Mouse (Mus musculus) E14TG2a.4 (cell line): ENCODE data around the gene Ahcyl1.
"Not testable (repeated sequence)": the region's sequence is repeated elsewhere in the genome, so short reads cannot be mapped to it uniquely, and the experiment has no call there.

ENCODE experiments used
- H3K27me3 ChIP-seq: 2 replicates; pipeline ENCODE4 v1.6.1; 2014; ENCODE audit warnings: low read length, control low read depth; ENCODE audit not compliant: insufficient read depth
- H3K36me3 ChIP-seq: 2 replicates; pipeline ENCODE4 v1.6.1; 2014; ENCODE audit warnings: low read length, control low read depth; ENCODE audit not compliant: insufficient read depth
- H3K4me1 ChIP-seq: replicated peaks from 2 replicates; pipeline ENCODE4 v1.6.1; 2014; ENCODE audit warnings: low read depth, low read length, control low read depth
- H3K4me3 ChIP-seq: replicated peaks from 2 replicates; pipeline ENCODE4 v1.5.1; 2014; ENCODE audit warnings: mild to moderate bottlenecking, low read length
- H3K9me3 ChIP-seq: 2 replicates; pipeline ENCODE4 v1.6.1; 2014; ENCODE audit warnings: low read length, control low read depth
- CTCF ChIP-seq: conservative IDR thresholded peaks from 2 replicates; pipeline ENCODE4 v1.5.1; 2014; ENCODE audit warnings: low read length
- NANOG ChIP-seq: IDR thresholded peaks from 2 replicates; pipeline ENCODE4 v1.6.1; 2014; ENCODE audit warnings: borderline replicate concordance, low read length, mixed read lengths
- POU5F1 ChIP-seq: IDR thresholded peaks from 2 replicates; pipeline ENCODE4 v1.6.1; 2014; ENCODE audit warnings: low read length, borderline replicate concordance

Ahcyl1 gene

GRCm38 (mm10) chr3:107739456-107739855 lies 43.1 kb upstream of the Ahcyl1 start:
- no peak overlapping the region for H3K4me3 ChIP-seq
- TF ChIP-seq NANOG (no peak), CTCF (no peak), POU5F1 (no peak)
- peaks cover 39% of the 10 kb centered on the region for H3K4me1 ChIP-seq
- no peaks in the 10 kb centered on the region for H3K9me3 ChIP-seq
- H3K36me3 ChIP-seq = no peaks in the 10 kb centered on the region
- H3K27me3 ChIP-seq = peaks cover 5% of the 10 kb centered on the region; the same call in 1 of the 2 replicates

- no peaks in the 10 kb centered on the region for H3K9me3 ChIP-seq
- TF ChIP-seq CTCF (no peak), NANOG (no peak), POU5F1 (no peak)
- H3K27me3 ChIP-seq = peaks cover 5% of the 10 kb centered on the region; the same call in 1 of the 2 replicates
- peaks cover 39% of the 10 kb centered on the region for H3K4me1 ChIP-seq
- no peak overlapping the region for H3K4me3 ChIP-seq
- no peaks in the 10 kb centered on the region for H3K36me3 ChIP-seq
These were observed 42.3 kb upstream of the Ahcyl1 start for GRCm38 (mm10) chr3:107738620-107739019.

GRCm38 (mm10) chr3:107737609-107738190 lies 41.3 kb upstream of the Ahcyl1 start:
- H3K4me1 ChIP-seq = peaks cover 34% of the 10 kb centered on the region
- H3K4me3 ChIP-seq = no peak overlapping the region
- no peak for TF ChIP-seq CTCF
- TF ChIP-seq NANOG = no peak
- no peak for TF ChIP-seq POU5F1
- no peaks in the 10 kb centered on the region for H3K9me3 ChIP-seq
- H3K27me3 ChIP-seq = peaks cover 5% of the 10 kb centered on the region; the same call in 1 of the 2 replicates
- H3K36me3 ChIP-seq = no peaks in the 10 kb centered on the region

- not testable (repeated sequence) for H3K36me3 ChIP-seq, H3K27me3 ChIP-seq, H3K4me3 ChIP-seq, H3K9me3 ChIP-seq
- peaks cover 16% of the 10 kb centered on the region for H3K4me1 ChIP-seq
These were observed 39.3 kb upstream of the Ahcyl1 start for GRCm38 (mm10) chr3:107735620-107736019.

- H3K9me3 ChIP-seq = no peaks in the 10 kb centered on the region
- H3K27me3 ChIP-seq = no peaks in the 10 kb centered on the region
- TF ChIP-seq CTCF = no peak
- no peak for TF ChIP-seq NANOG
- TF ChIP-seq POU5F1 = no peak
- no peaks in the 10 kb centered on the region for H3K36me3 ChIP-seq
- no peak overlapping the region for H3K4me3 ChIP-seq
- H3K4me1 ChIP-seq = no peaks in the 10 kb centered on the region
These were observed 37.0 kb upstream of the Ahcyl1 start for GRCm38 (mm10) chr3:107733329-107733728.

- H3K4me1 ChIP-seq = 0 out of 2 replicates have a peak, but pooled peaks cover 3% of the 10 kb centered on the region
- TF ChIP-seq POU5F1 = no peak
- no peak for TF ChIP-seq NANOG
- TF ChIP-seq CTCF = no peak
- no peaks in the 10 kb centered on the region for H3K36me3 ChIP-seq
These were observed 33.9 kb upstream of the Ahcyl1 start for GRCm38 (mm10) chr3:107730236-107730635.

GRCm38 (mm10) chr3:107728509-107728908 lies 32.1 kb upstream of the Ahcyl1 start:
- Histone ChIP-seq H3K9me3 (peaks cover 6% of the 10 kb centered on the region; the same call in 1 of the 2 replicates), H3K4me3 (no peak overlapping the region), H3K36me3 (no peaks in the 10 kb centered on the region), H3K27me3 (no peaks in the 10 kb centered on the region), H3K4me1 (0 out of 2 replicates have a peak, but pooled peaks cover 3% of the 10 kb centered on the region)
- TF ChIP-seq NANOG = no peak
- no peak for TF ChIP-seq CTCF
- TF ChIP-seq POU5F1 = no peak

More at GRCm38 (mm10) chr3:107730236-107730635, 33.9 kb upstream of the Ahcyl1 start:
- no peak overlapping the region for H3K4me3 ChIP-seq
- H3K27me3 ChIP-seq = no peaks in the 10 kb centered on the region
- peaks cover 6% of the 10 kb centered on the region; the same call in 1 of the 2 replicates for H3K9me3 ChIP-seq

- TF ChIP-seq CTCF (no peak), NANOG (no peak)
These were observed 19.6 kb upstream of the Ahcyl1 start for GRCm38 (mm10) chr3:107715971-107716370.

More at GRCm38 (mm10) chr3:107715971-107716370, 19.6 kb upstream of the Ahcyl1 start:
- Histone ChIP-seq H3K9me3 (no peaks in the 10 kb centered on the region), H3K4me3 (no peak overlapping the region), H3K27me3 (no peaks in the 10 kb centered on the region), H3K36me3 (no peaks in the 10 kb centered on the region), H3K4me1 (peaks cover 12% of the 10 kb centered on the region)
